Mouse (Mus musculus) testis, adult 2 months (tissue): ENCODE measurements around the gene Agbl2. TPM values are rescaled to one million over a fixed set of nuclear protein-coding genes. Genes with fewer than 3 reads are reported as not detected.
"Not testable (repeated sequence)": the region's sequence is repeated elsewhere in the genome, so short reads cannot be mapped to it uniquely, and the experiment has no call there.

Source experiments
- H3K27ac ChIP-seq: fragments of 200-500 bp; 2 replicates; pipeline ENCODE4 v1.5.1; 2012; ENCODE audit warnings: low read depth, low read length; ENCODE audit not compliant: control insufficient read depth, insufficient read depth
- H3K27me3 ChIP-seq: fragments of 200-500 bp; 2 replicates; pipeline ENCODE4 v1.6.1; 2012; ENCODE audit warnings: mild to moderate bottlenecking, low read length, moderate library complexity; ENCODE audit not compliant: control insufficient read depth, insufficient read depth
- H3K36me3 ChIP-seq: fragments of 200-500 bp; 2 replicates; pipeline ENCODE4 v1.6.1; 2012; ENCODE audit warnings: mild to moderate bottlenecking, low read length; ENCODE audit not compliant: control insufficient read depth, insufficient read depth
- H3K4me1 ChIP-seq: fragments of 200-500 bp; 2 replicates; pipeline ENCODE4 v1.6.1; 2012; ENCODE audit warnings: low read length; ENCODE audit not compliant: control insufficient read depth, insufficient read depth
- H3K4me3 ChIP-seq: fragments of 200-500 bp; 2 replicates; pipeline ENCODE4 v1.5.1; 2012; ENCODE audit warnings: low read depth, mild to moderate bottlenecking, low read length, moderate library complexity, mixed read lengths; ENCODE audit not compliant: control insufficient read depth
- CTCF ChIP-seq: fragments of 200-500 bp; IDR thresholded peaks from 2 replicates; pipeline ENCODE4 v1.5.1; 2012; ENCODE audit warnings: low read depth, mild to moderate bottlenecking, inconsistent platforms, low read length, moderate library complexity; ENCODE audit not compliant: control insufficient read depth, insufficient read depth, insufficient replicate concordance
- POLR2A ChIP-seq: fragments of 200-500 bp; IDR thresholded peaks from 2 replicates; pipeline ENCODE4 v1.6.1; 2012; ENCODE audit warnings: low read depth, mild to moderate bottlenecking, inconsistent platforms, low read length, moderate library complexity; ENCODE audit not compliant: control insufficient read depth
- polyA plus RNA-seq: library from polyadenylated mRNA; depleted of rRNA; stranded (reverse); fragments of >200 nt; gene quantifications from 2 replicates; pipeline ENCODE4 v1.2.3, GENCODE M21; 2012

The Agbl2 gene
- polyA plus RNA-seq, 1 experiment: 76.0 TPM

DNA sequence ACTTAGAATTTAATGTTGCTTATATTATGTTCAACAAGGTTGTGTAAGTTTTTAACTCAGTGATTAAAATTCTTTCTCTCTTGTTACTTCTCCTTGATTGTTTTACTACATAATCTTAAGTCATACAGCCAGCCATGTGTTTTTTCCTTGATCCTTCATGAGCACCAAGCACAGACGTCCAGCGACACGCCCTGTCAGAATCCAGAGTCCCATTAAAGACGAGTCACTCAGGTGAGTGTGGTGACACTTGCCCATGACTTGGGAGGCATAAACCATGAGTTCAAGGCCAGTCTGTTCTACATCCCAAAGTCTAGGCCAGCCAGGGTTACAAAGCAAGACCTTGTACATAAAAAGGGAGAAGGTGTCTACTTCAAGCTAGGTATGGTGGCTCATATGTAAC, 33.6 kb downstream of the Agbl2 start:
- Histone ChIP-seq H3K4me3 (no peak overlapping the region), H3K36me3 (no peaks in the 10 kb centered on the region; the same call in 1 of the 2 replicates), H3K4me1 (no peaks in the 10 kb centered on the region), H3K27me3 (no peaks in the 10 kb centered on the region), H3K27ac (no peak overlapping the region)
- TF ChIP-seq POLR2A: no peak
- TF ChIP-seq CTCF: no peak

DNA sequence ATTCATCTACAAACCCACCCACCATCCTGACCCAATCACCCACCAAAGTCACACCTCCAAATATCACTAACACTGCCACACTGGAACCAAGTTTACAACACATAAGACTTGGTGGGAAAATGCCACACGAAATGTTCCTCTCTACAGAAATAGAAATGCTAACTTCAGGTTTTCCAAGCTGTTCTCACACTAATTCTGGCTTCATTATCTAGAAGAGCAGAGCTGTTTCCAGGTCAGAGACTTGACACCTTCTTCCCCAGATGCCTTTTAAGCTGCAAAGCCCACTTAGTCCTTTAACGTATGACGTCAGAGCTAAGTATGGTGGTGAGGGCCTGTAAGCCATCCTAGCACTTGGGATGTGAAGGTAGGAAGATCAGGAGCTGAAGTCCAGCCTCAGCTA, 36.2 kb downstream of the Agbl2 start:
- TF ChIP-seq POLR2A (no peak), CTCF (no peak)
- Histone ChIP-seq H3K27ac (no peak overlapping the region), H3K27me3 (no peaks in the 10 kb centered on the region), H3K36me3 (no peaks in the 10 kb centered on the region), H3K4me1 (no peaks in the 10 kb centered on the region), H3K4me3 (no peak overlapping the region)

- TF ChIP-seq CTCF: no peak
- no peak for TF ChIP-seq POLR2A
- Histone ChIP-seq H3K27ac (no peak overlapping the region), H3K27me3 (no peaks in the 10 kb centered on the region), H3K4me1 (no peaks in the 10 kb centered on the region), H3K4me3 (no peak overlapping the region), H3K36me3 (no peaks in the 10 kb centered on the region)
These were observed 38.4 kb downstream of the Agbl2 start for GRCm38 (mm10) chr2:90820894-90821293.

DNA sequence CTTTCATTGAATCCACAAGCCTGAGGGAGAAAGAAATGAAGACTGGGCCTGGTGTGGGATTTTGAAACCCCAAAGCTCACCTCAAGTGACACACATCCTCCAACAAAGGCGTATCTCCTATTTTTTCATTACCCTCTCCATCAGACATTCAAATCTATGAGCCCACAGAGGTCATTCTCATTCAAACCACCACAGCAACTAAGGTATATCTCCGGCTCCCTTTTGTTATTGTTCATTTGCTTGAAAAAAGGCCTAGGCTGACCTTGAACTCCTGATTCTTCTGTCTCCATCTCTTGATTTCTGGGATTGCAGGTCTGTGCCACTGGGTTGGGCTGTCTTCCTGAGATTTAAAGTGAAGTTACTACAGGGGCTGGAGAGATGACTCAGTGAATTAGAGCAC, 40.5 kb downstream of the Agbl2 start:
- no peak overlapping the region for H3K27ac ChIP-seq
- TF ChIP-seq CTCF: no peak
- TF ChIP-seq POLR2A: no peak
- H3K27me3 ChIP-seq: no peaks in the 10 kb centered on the region
- no peaks in the 10 kb centered on the region for H3K4me1 ChIP-seq
- no peak overlapping the region for H3K4me3 ChIP-seq
- no peaks in the 10 kb centered on the region for H3K36me3 ChIP-seq

DNA sequence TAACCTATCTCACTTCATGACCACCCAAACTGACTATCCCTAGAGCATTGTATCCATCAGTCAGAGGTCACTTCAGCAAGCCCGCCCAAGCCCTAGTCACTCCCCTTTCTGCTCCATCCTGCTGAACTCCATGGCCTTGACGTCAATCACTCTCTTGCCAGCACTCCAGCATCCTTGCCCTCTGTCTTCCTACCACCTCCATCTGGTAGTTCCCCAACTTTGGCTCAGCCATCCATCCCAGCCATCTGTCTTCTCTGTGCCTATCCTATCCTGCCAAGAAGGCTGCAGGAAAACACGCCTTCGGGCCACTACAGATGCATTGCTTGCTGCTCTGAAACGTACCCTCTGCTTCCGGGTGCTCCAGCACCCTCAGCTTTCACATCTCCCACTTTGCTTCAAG, 41.3 kb downstream of the Agbl2 start:
- Histone ChIP-seq H3K4me3 (no peak overlapping the region), H3K4me1 (no peaks in the 10 kb centered on the region), H3K27me3 (no peaks in the 10 kb centered on the region), H3K27ac (no peak overlapping the region), H3K36me3 (no peaks in the 10 kb centered on the region)
- no peak for TF ChIP-seq POLR2A
- no peak for TF ChIP-seq CTCF

DNA sequence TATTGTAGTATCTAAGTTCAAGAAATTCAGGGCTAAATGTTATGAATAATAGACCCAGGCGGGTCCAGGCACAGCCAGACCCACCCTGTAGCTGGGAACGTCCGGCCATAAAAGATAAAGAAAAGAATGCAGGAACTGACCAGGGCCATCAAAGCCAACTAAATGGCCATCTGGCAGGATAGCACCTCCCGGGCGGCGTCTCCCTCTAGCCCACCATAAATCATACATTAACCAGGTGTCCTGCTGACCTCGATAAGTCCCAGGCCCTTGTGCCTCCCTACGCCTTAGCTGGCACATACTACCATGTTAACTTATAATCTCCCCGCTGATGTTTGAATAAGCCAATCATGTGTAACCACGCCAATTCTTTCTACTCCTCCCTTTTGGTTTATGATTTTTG, 42.0 kb downstream of the Agbl2 start:
- H3K4me3 ChIP-seq, H3K27me3 ChIP-seq, H3K36me3 ChIP-seq, H3K4me1 ChIP-seq, H3K27ac ChIP-seq: not testable (repeated sequence)

GRCm38 (mm10) chr2:90825515-90826172, 43.1 kb downstream of the Agbl2 start:
- Histone ChIP-seq H3K4me3 (no peak overlapping the region), H3K27ac (no peak overlapping the region), H3K4me1 (no peaks in the 10 kb centered on the region), H3K36me3 (no peaks in the 10 kb centered on the region), H3K27me3 (no peaks in the 10 kb centered on the region)
- TF ChIP-seq CTCF (no peak), POLR2A (no peak)

- TF ChIP-seq POLR2A (no peak), CTCF (no peak)
- H3K27me3 ChIP-seq: no peaks in the 10 kb centered on the region
- no peaks in the 10 kb centered on the region for H3K36me3 ChIP-seq
- no peaks in the 10 kb centered on the region for H3K4me1 ChIP-seq
- H3K4me3 ChIP-seq: no peak overlapping the region
- no peak overlapping the region for H3K27ac ChIP-seq
These were observed 46.2 kb downstream of the Agbl2 start for GRCm38 (mm10) chr2:90828739-90829138.
